Mouse (Mus musculus) forebrain, embryonic 15.5 days (tissue): ENCODE measurements around the gene Capn2. TPM values are rescaled to one million over a fixed set of nuclear protein-coding genes. Genes with fewer than 3 reads are reported as not detected.
A peak's percentile ranks its signal among the peaks of the same experiment; 100 is the strongest.

Experiments used
- ATAC-seq: fragments of 200-750 bp; cut with Nextera tagmentation; replicated peaks from 2 replicates; pipeline ENCODE4 v1.8.0; 2017; ENCODE audit warnings: mild to moderate bottlenecking, moderate TSS enrichment, moderate library complexity
- H3K27ac ChIP-seq: fragments of 300-500 bp; sonication (generic); replicated peaks from 2 replicates; pipeline ENCODE4 v1.5.1; 2015; ENCODE audit warnings: mild to moderate bottlenecking, inconsistent platforms
- H3K27me3 ChIP-seq: fragments of 300-500 bp; sonication (generic); 2 replicates; pipeline ENCODE4 v1.6.1; 2015; ENCODE audit warnings: inconsistent platforms
- H3K36me3 ChIP-seq: fragments of 300-500 bp; sonication (generic); 2 replicates; pipeline ENCODE4 v1.6.1; 2015; ENCODE audit warnings: mild to moderate bottlenecking, inconsistent platforms
- H3K4me1 ChIP-seq: fragments of 300-500 bp; sonication (generic); 2 replicates; pipeline ENCODE4 v1.6.1; 2015; ENCODE audit warnings: inconsistent platforms
- H3K4me2 ChIP-seq: fragments of 300-500 bp; sonication (generic); replicated peaks from 2 replicates; pipeline ENCODE4 v1.6.1; 2015; ENCODE audit warnings: mild to moderate bottlenecking, inconsistent platforms
- H3K4me3 ChIP-seq: fragments of 300-500 bp; sonication (generic); 2 replicates; pipeline ENCODE4 v1.5.1; 2015; ENCODE audit warnings: mild to moderate bottlenecking, inconsistent platforms
- H3K9ac ChIP-seq: fragments of 300-500 bp; sonication (generic); replicated peaks from 2 replicates; pipeline ENCODE4 v1.6.1; 2015; ENCODE audit warnings: mild to moderate bottlenecking, inconsistent platforms
- H3K9me3 ChIP-seq: fragments of 300-500 bp; sonication (generic); 2 replicates; pipeline ENCODE4 v1.6.1; 2016; ENCODE audit warnings: inconsistent platforms
- WGBS: fragments of 180-500 bp; shearing (Covaris S2); methylation state at CpG from one replicate; pipeline ENCODE4 v1.1.7; 2015; ENCODE audit warnings: mixed read lengths; 5-methylcytosine and 5-hydroxymethylcytosine counted together
- polyA plus RNA-seq: library from polyadenylated mRNA; unstranded; fragments of >200 nt; fragmentation: Nextera tagmentation; extraction: Ambion mirVana; gene quantifications from 2 replicates; pipeline ENCODE4 v1.2.1, GENCODE M21; 2015

Capn2 gene
- 70.3 and 72.9 TPM in 2 replicates for polyA plus RNA-seq

GRCm38 (mm10) chr1:182516758-182517676 lies at the start of gene Capn2:
Gene Capn2 (minus strand): TSS chr1:182517608.
- H3K27ac ChIP-seq: peak within 1 kb of the TSS; percentile 80
- peak within 1 kb of the TSS; percentile 85 for H3K9ac ChIP-seq
- peaks cover under 1% of the 10 kb centered on the region for H3K36me3 ChIP-seq
- peak within 1 kb of the TSS; percentile 57 for H3K4me2 ChIP-seq
- H3K27me3 ChIP-seq: 0 out of 2 replicates have a peak, but pooled peaks cover 4% of the 10 kb centered on the region
- WGBS: under 1% methylated on average over 77 of the region's 84 CpGs
- peaks cover 17% of the 10 kb centered on the region for H3K4me1 ChIP-seq
- H3K4me3 ChIP-seq: peak within 1 kb of the TSS; percentile 75
- no peaks in the 10 kb centered on the region for H3K9me3 ChIP-seq
- ATAC-seq: peak; percentile 96

DNA sequence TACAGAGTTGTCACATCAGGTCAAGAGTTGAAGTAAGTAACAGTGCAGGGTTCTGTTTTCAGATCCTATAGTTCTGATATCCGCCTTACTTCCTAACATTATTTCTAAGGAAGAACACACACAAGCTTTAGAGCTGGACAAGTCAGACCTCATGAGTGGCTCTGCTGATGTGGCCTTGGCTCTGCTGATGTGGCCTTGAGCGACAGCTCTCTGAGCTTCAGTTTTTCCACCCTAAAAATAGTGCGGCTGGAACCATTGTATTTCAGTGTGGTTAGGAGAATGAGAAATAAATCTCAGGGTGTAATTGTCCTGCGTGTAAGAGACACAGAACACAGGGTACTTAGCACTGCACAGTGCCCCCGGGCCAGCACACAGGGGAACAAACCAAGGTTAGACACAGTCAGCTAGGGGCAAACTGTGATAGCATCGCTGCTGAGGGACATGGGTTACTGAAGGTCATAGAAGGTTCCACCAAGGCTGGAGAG lies 48.0 kb upstream of the Capn2 start:
- Histone ChIP-seq H3K27me3 (no peaks in the 10 kb centered on the region), H3K36me3 (no peaks in the 10 kb centered on the region), H3K9me3 (no peaks in the 10 kb centered on the region), H3K4me3 (no peak overlapping the region), H3K4me2 (no peak overlapping the region), H3K27ac (no peak overlapping the region), H3K9ac (no peak overlapping the region), H3K4me1 (peaks cover 5% of the 10 kb centered on the region; the same call in 1 of the 2 replicates)
- 94% methylated on average over 6 of the region's 6 CpGs for WGBS
- no peak for ATAC-seq

GRCm38 (mm10) chr1:182564408-182565120 lies 47.2 kb upstream of the Capn2 start, which contains the start of gene Capn8:
Gene Capn8 (plus strand): TSS chr1:182565007.
- WGBS: 78% methylated on average over 5 of the region's 5 CpGs
- ATAC-seq: no peak
- no peak within 1 kb of the TSS for H3K9ac ChIP-seq
- no peaks in the 10 kb centered on the region for H3K9me3 ChIP-seq
- H3K27ac ChIP-seq: no peak within 1 kb of the TSS
- peaks cover 5% of the 10 kb centered on the region; the same call in 1 of the 2 replicates for H3K4me1 ChIP-seq
- H3K36me3 ChIP-seq: no peaks in the 10 kb centered on the region
- no peak within 1 kb of the TSS for H3K4me2 ChIP-seq
- no peak within 1 kb of the TSS for H3K4me3 ChIP-seq
- no peaks in the 10 kb centered on the region for H3K27me3 ChIP-seq

- no peak; the same call in 1 of the 2 replicates for ATAC-seq
- no peak overlapping the region for H3K4me2 ChIP-seq
Measured at GRCm38 (mm10) chr1:182562576-182563370, 45.4 kb upstream of the Capn2 start.

GRCm38 (mm10) chr1:182561945-182562514 lies 44.6 kb upstream of the Capn2 start:
- H3K9ac ChIP-seq: no peak overlapping the region
- no peak overlapping the region for H3K27ac ChIP-seq
- no peak for ATAC-seq

More at GRCm38 (mm10) chr1:182562576-182563370, 45.4 kb upstream of the Capn2 start:
- no peaks in the 10 kb centered on the region for H3K27me3 ChIP-seq
- 50% methylated on average over 16 of the region's 16 CpGs for WGBS
- H3K27ac ChIP-seq: no peak overlapping the region
- no peak overlapping the region for H3K9ac ChIP-seq
- H3K36me3 ChIP-seq: no peaks in the 10 kb centered on the region
- no peak overlapping the region for H3K4me3 ChIP-seq
- H3K4me1 ChIP-seq: peaks cover 5% of the 10 kb centered on the region; the same call in 1 of the 2 replicates
- no peaks in the 10 kb centered on the region for H3K9me3 ChIP-seq

DNA sequence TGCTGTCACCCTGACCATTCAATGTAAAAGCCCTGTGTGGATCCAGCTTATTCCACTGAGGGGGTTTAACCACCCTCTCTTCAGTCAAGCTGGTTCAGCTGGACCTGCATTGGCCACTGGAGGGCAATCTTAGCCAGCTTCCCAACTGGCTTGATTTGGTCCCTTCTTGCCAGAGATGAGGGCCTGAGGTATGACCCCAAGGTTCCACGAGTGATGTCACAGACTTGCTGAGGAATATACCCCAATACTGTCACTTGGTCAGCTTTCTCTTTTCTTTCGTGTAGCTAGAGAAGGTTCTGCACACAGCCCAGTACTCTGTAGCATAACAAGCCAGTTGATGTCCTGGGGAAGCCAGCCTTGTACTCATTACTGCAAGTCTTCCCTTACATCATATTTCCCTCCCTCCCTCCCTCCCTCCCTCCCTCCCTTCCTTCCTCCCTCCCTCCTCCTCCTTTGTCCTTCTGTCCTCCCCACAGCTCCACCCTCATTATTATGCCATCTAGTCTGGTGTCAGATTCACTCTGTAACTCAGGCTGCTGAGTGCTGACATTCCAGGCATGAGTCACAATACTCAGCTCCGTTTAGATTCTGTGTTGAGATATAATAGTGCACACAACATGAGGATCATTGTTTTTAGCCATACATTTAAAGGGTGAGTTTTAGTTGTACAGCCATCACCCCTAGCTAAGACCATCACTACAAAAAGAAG lies 43.1 kb upstream of the Capn2 start:
- Histone ChIP-seq H3K9me3 (no peaks in the 10 kb centered on the region), H3K4me3 (no peak overlapping the region), H3K4me2 (no peak overlapping the region), H3K27me3 (no peaks in the 10 kb centered on the region), H3K27ac (no peak overlapping the region), H3K36me3 (no peaks in the 10 kb centered on the region), H3K9ac (no peak overlapping the region), H3K4me1 (peaks cover 5% of the 10 kb centered on the region; the same call in 1 of the 2 replicates)
- ATAC-seq: peak; percentile 69
- WGBS: 24% methylated on average over 3 of the region's 3 CpGs

More at GRCm38 (mm10) chr1:182561945-182562514, 44.6 kb upstream of the Capn2 start:
- H3K9me3 ChIP-seq: no peaks in the 10 kb centered on the region
- H3K4me2 ChIP-seq: no peak overlapping the region
- no peaks in the 10 kb centered on the region for H3K27me3 ChIP-seq
- WGBS: 70% methylated on average over 11 of the region's 11 CpGs
- H3K4me3 ChIP-seq: no peak overlapping the region
- peaks cover 5% of the 10 kb centered on the region; the same call in 1 of the 2 replicates for H3K4me1 ChIP-seq
- no peaks in the 10 kb centered on the region for H3K36me3 ChIP-seq

DNA sequence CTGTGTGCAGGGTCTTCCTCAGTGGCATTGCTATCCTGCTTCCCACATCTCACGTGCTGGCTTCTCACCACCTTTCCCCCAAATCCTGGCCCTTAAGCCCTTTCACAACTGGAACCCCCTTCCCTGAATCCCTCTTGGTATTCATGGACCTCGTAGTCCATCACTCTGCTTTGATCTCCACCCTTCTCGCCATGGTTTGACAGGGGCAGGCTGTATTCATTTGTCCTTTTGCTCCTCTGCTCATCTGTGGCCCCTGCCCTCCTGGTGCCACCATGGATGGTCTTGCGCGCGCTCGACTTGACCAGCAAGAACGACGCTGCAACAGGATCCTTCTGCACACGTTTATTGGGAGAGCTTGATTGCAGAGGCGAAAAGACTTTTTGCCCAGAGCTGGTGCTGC lies 42.1 kb upstream of the Capn2 start:
- 87% methylated on average over 11 of the region's 11 CpGs for WGBS
- Histone ChIP-seq H3K4me1 (peaks cover 5% of the 10 kb centered on the region; the same call in 1 of the 2 replicates), H3K36me3 (no peaks in the 10 kb centered on the region), H3K9me3 (no peaks in the 10 kb centered on the region), H3K4me3 (no peak overlapping the region), H3K27ac (no peak overlapping the region), H3K9ac (no peak overlapping the region), H3K4me2 (no peak overlapping the region), H3K27me3 (no peaks in the 10 kb centered on the region)
- no peak for ATAC-seq

DNA sequence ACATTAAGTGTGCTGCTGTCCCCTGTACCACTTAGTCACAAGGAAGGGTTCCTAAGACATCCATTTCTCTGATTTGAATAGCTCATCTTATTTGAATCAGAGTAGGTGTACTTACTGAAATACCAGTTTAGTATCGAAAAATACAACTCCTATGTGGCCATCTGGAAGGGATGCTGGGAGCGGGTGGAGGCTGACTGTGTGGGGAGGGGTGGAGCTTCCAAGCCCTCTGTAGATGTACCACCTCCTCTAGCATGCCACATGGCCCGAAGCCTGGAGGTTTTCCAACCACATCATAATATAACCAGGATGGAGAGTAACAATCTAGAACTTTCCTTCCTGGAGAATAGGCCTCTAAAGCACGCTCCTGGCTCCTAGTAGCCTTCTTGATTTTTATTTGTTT lies 40.9 kb upstream of the Capn2 start:
- no peak overlapping the region for H3K4me2 ChIP-seq
- H3K27me3 ChIP-seq: no peaks in the 10 kb centered on the region
- H3K4me1 ChIP-seq: peaks cover 5% of the 10 kb centered on the region; the same call in 1 of the 2 replicates
- H3K27ac ChIP-seq: no peak overlapping the region
- H3K9ac ChIP-seq: no peak overlapping the region
- H3K36me3 ChIP-seq: no peaks in the 10 kb centered on the region
- WGBS: 79% methylated on average over 4 of the region's 4 CpGs
- H3K9me3 ChIP-seq: no peaks in the 10 kb centered on the region
- ATAC-seq: no peak
- no peak overlapping the region for H3K4me3 ChIP-seq

DNA sequence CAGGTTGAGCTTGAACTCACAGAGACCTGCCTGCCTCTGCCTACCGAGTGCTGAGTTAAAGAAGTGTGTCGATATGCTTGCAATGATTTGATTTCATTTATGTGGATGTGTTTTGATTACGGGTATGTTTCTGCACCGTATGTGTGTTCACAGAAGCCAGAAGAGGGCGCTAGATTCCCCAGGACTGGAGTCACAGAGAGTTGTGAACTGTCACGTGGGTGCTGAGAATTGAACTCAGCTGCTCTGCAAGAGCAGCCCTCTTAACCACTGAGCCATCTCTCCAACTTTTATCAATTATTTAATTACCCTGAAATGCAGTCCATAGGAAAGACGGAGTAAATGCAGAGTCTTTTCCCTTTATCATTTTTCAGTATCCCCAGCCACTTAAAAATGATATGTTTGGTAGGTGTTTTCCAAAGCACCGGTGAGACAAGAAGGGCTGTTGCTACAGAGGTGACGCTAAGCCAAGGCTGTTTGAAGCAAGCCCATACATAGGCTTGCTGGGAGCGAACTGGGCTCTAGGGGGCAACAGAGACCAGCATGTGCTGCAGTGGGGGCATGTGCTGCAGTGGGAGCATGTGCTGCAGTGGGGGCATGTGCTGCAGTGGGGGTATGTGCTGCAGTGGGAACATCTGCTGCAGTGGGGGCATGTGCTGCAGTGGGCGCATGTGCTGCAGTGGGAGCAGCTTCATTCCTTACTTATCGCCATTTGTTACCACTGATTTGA lies 36.4 kb upstream of the Capn2 start:
- no peaks in the 10 kb centered on the region for H3K9me3 ChIP-seq

GRCm38 (mm10) chr1:182550761-182551160 lies 33.4 kb upstream of the Capn2 start:
- Histone ChIP-seq H3K9me3 (no peaks in the 10 kb centered on the region), H3K36me3 (no peaks in the 10 kb centered on the region), H3K27me3 (no peaks in the 10 kb centered on the region), H3K27ac (no peak overlapping the region), H3K4me2 (no peak overlapping the region), H3K4me3 (no peak overlapping the region), H3K9ac (no peak overlapping the region), H3K4me1 (no peaks in the 10 kb centered on the region)
- no peak for ATAC-seq
- WGBS: 83% methylated on average over 8 of the region's 8 CpGs

More for the DNA sequence above, 36.4 kb upstream of the Capn2 start:
- peak; percentile 61; the same call in 1 of the 2 replicates for ATAC-seq
- H3K9ac ChIP-seq: no peak overlapping the region
- H3K4me2 ChIP-seq: no peak overlapping the region
- 64% methylated on average over 12 of the region's 12 CpGs for WGBS
- no peaks in the 10 kb centered on the region for H3K4me1 ChIP-seq
- H3K4me3 ChIP-seq: no peak overlapping the region
- H3K27me3 ChIP-seq: no peaks in the 10 kb centered on the region
- no peak overlapping the region for H3K27ac ChIP-seq
- no peaks in the 10 kb centered on the region for H3K36me3 ChIP-seq
